Mouse (Mus musculus) central nervous system, embryonic 18 days (tissue): ENCODE measurements around the gene Atp7a. TPM values are rescaled to one million over a fixed set of nuclear protein-coding genes. Genes with fewer than 3 reads are reported as not detected.

Experiments used
- polyA plus RNA-seq: library from polyadenylated mRNA; depleted of rRNA; stranded (reverse); fragments of >200 nt; gene quantifications from 2 replicates; pipeline ENCODE4 v1.2.3, GENCODE M21; 2012; rRNA removed

Atp7a gene
- 5.5 and 5.6 TPM in 2 replicates for polyA plus RNA-seq

DNA sequence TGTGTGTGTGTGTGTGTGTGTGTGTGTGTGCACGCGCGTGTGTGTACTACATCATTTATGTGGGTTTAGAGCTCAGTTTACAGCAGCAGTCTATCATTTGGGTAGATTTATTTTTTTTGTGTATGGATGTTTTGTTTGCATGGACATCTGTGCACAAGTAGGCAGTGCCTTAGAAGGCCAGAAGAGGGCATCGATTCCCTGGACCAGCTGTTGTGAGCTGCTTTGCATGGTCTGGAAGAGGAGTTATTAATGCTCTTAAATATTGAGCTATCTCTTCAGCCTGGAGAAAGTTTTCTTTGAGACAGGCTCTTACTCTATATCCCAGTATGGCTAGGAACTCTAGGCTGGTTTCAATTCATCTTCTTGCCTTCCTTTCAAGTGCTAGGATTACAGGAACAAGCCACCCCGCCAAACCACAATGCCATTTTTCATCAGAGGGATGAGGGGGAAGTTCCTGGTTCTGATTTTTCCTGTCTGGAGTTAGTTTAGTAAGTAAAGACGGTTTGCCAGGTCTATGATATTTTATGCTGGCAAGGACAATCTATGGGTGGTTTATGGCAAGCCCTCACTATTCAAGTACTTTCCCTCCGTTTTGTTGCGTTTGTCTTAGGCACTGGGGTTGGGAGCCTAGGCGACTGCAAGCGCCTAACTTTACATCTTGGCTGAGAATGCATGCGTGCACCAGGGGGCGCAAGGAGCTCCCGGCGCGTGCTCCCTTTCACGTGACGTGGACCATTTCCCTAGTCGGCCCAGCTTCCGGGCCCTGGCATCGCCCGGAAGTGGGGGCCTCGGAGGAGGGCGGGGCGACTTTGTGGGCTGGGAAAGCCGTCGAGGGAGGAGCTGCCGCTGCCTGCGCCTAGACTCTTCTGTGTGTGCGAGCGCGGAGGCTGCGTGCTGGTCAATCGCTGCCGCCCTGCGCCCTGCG, at the start of gene Atp7a:
Gene Atp7a, plus strand, starts transcription at position 859 of the 925 bp plus-strand sequence.

DNA sequence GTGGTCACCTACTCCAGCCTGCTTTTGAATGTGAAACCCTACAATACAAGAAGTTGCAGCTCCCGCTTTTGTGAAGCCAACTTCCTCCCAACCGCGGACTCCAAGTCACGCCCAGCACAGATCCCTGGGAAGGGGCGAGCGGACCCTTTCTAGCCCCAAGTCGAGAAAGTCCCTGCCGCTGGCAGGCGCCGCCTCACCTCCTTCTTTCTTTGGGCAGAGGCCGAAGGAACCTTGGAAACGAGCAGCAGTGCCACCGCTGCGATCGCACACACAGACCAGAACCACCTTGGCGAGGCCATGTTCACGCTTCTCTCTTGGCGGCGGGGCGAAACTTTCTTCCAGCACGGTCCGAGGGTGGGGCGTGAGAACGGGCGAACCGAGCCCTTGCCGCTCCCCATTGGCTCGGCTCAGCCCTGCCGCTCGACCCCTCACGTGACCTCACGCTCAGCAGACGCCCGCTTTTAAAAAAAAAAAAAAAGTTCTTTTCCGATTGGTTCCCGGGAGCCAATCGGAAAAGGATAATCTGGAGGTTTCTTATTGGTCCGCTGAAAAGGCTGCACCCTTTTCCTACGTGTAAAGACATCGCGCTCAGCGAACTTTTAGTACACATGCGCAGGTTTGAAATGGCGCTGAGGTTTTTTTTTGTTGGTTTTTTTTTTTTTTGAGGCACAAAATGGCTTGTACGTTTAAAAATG, 15.5 kb upstream of the Atp7a start, which contains the start of gene Magt1:
Gene Magt1, minus strand, starts transcription at position 442 of the 695 bp plus-strand sequence.

DNA sequence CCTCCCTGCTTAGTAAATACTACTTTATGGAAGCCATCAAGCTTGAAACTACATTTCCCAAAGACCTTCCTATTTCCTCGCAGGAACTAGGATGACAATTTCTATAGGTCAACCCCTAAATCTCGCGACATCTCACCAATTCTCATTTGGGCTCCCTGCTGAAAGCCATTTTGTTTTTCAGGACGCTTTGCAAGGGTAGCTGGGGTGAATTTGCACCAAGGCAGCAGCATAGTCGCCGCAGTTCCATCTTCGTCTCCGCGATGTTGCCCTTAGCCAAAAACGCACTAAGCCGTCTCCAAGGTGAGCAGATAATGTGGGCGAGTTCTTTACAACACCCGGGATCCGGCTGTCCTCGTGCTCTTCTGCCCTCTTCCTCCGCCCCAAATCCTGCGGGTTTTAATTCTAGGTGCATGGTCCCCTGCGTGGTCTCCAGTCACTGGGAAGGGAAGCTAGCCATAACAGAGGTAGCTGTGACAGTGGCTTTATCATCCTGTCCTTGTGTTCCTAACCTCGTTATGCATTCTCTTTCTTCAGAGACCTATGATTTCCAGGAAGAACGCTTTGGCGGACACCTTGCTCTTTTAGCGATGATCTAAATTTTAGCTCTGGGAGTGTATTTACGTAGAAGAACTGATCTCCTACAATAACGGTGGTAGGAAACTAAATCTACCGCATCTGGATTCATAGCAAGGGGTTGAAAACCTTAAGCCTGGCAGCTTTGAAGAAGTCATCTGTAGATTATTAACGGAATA, 11.3 kb upstream of the Atp7a start, which contains the start of gene Cox7b:
Gene Cox7b, plus strand, starts transcription at position 130 of the 752 bp plus-strand sequence.

DNA sequence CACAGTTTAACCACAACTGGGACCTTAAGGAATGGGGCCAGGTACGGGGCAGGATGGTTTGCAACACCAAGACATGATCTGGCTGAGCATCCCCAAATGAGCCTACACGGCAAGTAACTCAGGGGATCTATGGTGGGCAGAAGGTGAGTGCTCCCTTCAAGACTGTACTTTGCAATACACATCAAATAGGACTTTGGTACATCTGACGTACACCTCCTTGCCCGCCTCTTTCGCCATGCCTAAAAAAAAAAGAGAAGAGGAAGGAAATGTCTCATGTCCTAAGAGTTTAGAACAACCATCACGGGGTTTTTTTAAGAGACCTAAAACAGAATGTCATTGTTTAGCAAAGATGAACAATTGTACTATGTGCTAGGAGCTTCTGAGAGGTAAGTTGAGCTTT, 115.9 kb downstream of the Atp7a start, which contains the start of gene Tlr13:
Gene Tlr13, plus strand, starts transcription at position 269 of the 400 bp plus-strand sequence.

Other genes with a start within 250 kb of the Atp7a start
- 86.3 and 90.1 TPM in 2 replicates for gene Atrx, start 97.9 kb upstream of the Atp7a start, polyA plus RNA-seq
- 8.2 and 9.0 TPM in 2 replicates for gene Magt1, start 15.4 kb upstream of the Atp7a start, polyA plus RNA-seq
- 326 and 368 TPM in 2 replicates for gene Cox7b, start 11.6 kb upstream of the Atp7a start, polyA plus RNA-seq
- 0.21 and 0.22 TPM in 2 replicates for gene Tlr13, start 115.9 kb downstream of the Atp7a start, polyA plus RNA-seq
- gene Pgk1, start 159.8 kb downstream of the Atp7a start, polyA plus RNA-seq: 278 and 285 TPM in 2 replicates
- 14.9 and 15.0 TPM in 2 replicates for gene Taf9b, start 193.9 kb downstream of the Atp7a start, polyA plus RNA-seq
- not detected in 2 replicates for gene Fnd3c2, start 228.1 kb downstream of the Atp7a start, polyA plus RNA-seq